Mouse (Mus musculus) spleen, adult 2 months (tissue): ENCODE results near the gene Cables2.
"Not testable (repeated sequence)": the region's sequence is repeated elsewhere in the genome, so short reads cannot be mapped to it uniquely, and the experiment has no call there.

Experiments used
- CTCF ChIP-seq: fragments of 200-500 bp; IDR thresholded peaks from 2 replicates; pipeline ENCODE4 v1.5.1; 2011; ENCODE audit warnings: mild to moderate bottlenecking, inconsistent platforms; ENCODE audit not compliant: insufficient read depth, insufficient read length, insufficient replicate concordance; ENCODE audit errors: extremely low read depth
- POLR2A ChIP-seq: fragments of 200-500 bp; IDR thresholded peaks from 2 replicates; pipeline ENCODE4 v1.6.1; 2011; ENCODE audit warnings: low read depth, low read length, inconsistent platforms

DNA sequence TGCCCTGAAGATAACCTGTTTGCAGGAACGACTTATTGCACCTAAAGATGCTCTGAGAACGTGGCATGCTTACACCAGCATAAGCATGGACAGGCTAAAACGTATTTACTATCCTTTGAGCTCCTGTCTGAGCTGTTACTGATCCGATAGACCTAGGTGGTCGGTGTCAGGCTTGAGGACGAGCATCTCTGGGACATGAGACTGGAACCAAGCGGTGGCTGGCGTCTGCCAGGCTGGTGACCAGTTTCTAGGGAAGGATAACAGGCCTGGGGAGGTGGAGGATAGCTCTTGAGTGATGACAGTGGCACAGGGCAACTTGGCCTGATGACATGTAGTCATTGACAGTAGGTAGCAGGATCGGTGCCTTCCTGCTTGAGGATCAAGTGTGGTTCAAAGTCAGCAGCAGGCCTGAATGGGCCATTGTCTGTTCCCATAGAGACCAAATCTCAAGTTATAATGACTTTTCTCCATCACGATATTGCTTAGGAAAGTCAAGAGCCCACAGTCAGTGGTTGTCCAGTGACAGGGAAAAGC lies 14.3 kb downstream of the Cables2 start:
- TF ChIP-seq POLR2A, CTCF: not testable (repeated sequence)
